Mouse (Mus musculus) liver, adult 2 months (tissue): Measurements from ENCODE around the gene Dmpk.

ENCODE experiments used
- CTCF ChIP-seq: fragments of 200-500 bp; IDR thresholded peaks from 2 replicates; pipeline ENCODE4 v1.5.1; 2011; ENCODE audit warnings: low read depth, low read length, control low read depth
- POLR2A ChIP-seq: fragments of 200-500 bp; IDR thresholded peaks from 2 replicates; pipeline ENCODE4 v1.6.1; 2011; ENCODE audit warnings: low read length, control low read depth; ENCODE audit not compliant: insufficient read depth; ENCODE audit errors: extremely low read depth

DNA sequence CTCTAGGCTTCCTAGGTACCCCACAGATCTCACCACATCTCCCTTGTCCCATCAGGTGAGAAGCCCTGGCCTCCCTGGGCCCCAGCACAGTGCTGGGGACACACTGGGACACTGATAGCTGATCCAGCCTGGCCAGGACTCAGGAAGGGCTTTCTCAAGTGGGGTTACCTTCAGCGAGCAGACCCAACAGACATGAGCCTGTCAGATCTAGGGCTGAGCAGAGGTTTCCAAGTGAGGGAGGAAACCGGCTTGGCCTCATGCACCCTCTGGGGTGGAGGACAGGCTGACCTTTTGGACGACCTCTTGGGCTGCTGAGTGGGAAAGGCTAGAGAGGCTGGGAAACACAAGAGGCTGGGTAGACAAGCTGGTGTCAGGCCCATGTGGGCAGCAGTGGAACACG, 32.5 kb upstream of the Dmpk start:
- TF ChIP-seq POLR2A (no peak), CTCF (no peak)
